Mouse (Mus musculus) kidney, postnatal 14 days (tissue): ENCODE data around the gene Tbc1d10c.
A peak's percentile ranks its signal among the peaks of the same experiment; 100 is the strongest.

Experiments used
- DNase-seq: peaks from one replicate; pipeline ENCODE4 v3.0.0; 2022; ENCODE audit warnings: mixed read lengths

The Tbc1d10c gene

GRCm38 (mm10) chr19:4189051-4189620, 1.9 kb downstream of the Tbc1d10c start:
- DNase-seq = no peak

GRCm38 (mm10) chr19:4187303-4187702, 3.8 kb downstream of the Tbc1d10c start:
- DNase-seq = no peak

GRCm38 (mm10) chr19:4184976-4185975, 5.8 kb downstream of the Tbc1d10c start:
- no peak for DNase-seq

GRCm38 (mm10) chr19:4183689-4184088, 7.4 kb downstream of the Tbc1d10c start:
- no peak for DNase-seq

- DNase-seq = peak; percentile 54
Measured at GRCm38 (mm10) chr19:4181892-4182291, 9.2 kb downstream of the Tbc1d10c start.

DNA sequence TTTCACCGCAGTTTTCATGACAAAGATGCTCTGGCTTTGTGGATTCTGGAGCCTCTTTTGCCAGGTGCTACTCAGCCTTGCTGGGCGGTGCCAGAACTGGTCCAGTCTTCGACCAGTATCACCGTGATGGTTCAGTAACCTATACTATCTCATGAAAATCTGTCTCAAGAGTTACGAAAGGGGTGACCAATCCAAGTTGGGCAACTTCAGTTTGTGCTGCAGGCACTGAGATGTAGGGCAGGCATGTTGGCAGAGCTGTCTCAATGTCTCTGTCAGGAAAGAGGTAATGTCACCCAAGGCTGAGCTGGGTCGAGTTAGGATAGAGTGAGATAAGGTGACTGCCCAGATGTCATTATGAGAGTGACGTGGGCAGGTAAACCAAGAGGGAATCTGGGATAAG, 10.7 kb downstream of the Tbc1d10c start:
- no peak for DNase-seq

- no peak for DNase-seq
Measured at GRCm38 (mm10) chr19:4175368-4175947, 15.6 kb downstream of the Tbc1d10c start, which contains the start of gene Carns1. Gene Carns1, minus strand, starts transcription at chr19:4175479.

DNA sequence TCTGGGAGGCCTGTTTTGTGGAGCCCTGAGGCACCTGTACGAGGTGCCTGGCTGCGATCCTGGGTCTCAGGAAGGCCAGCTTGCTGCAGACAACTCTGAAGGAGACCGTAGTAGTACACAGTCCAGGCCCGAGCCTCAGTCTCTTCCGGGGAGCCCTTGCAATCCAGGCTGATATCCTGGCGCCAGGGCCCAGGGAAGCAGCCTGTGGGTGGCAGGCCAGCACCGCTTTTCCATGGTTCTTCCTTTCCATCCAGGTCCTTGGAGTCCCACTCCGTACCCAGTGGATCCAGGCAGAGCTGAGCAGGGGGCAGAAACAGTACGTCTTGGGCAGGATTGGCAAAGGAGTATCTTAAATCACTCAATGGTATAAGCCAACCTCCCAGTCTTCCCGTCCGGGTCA, 18.2 kb downstream of the Tbc1d10c start:
- DNase-seq = no peak

GRCm38 (mm10) chr19:4171393-4172290, 19.4 kb downstream of the Tbc1d10c start:
- no peak for DNase-seq

GRCm38 (mm10) chr19:4170723-4171392, 20.2 kb downstream of the Tbc1d10c start:
- no peak for DNase-seq

DNA sequence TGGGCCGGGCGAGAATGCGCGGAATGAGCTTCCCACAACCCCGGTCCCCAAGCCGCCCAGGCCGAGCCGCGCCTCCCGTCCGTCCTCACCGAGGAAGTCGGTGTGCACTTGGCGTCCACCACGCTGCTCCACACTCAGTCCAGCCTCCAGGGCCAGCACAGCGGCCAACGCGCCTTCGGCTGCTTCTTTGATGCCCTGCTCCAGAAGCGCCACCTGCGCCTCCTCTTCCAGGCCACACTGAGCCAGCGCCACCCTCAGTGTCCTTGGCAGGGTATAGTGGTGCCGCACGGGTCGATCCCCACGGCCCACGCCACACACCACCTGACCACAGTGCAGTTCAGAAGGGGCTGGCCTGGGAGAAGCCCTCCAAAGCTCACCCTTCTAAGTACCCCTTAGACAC, 21.3 kb downstream of the Tbc1d10c start:
- DNase-seq = no peak

- DNase-seq = peak; percentile 100
Measured at GRCm38 (mm10) chr19:4169378-4169784, 21.7 kb downstream of the Tbc1d10c start.

GRCm38 (mm10) chr19:4166678-4167476, 24.2 kb downstream of the Tbc1d10c start:
- no peak for DNase-seq

DNA sequence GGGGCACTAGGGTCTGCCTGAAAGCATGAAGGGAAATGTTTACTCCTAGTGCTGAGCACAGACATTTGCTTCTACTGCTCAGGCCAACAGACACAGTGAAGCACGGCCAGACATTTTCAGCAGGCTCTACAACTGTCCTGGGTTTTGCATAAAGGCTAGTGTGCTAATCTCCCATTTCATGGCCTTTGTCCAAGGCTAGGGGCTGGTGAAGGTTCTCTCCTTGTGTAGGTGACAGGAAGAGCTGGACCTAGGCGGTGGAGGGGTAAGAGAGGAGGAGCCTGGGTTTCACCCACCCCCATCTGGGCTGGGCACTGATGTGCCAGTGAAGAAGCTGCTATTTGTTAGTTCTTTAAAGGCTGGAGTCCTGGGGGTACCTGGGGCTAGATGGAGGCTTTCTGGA, 26.4 kb downstream of the Tbc1d10c start:
- no peak for DNase-seq

- no peak for DNase-seq
Measured at GRCm38 (mm10) chr19:4164100-4164499, 27.0 kb downstream of the Tbc1d10c start.

- DNase-seq = no peak
Measured at GRCm38 (mm10) chr19:4163543-4163887, 27.6 kb downstream of the Tbc1d10c start.

DNA sequence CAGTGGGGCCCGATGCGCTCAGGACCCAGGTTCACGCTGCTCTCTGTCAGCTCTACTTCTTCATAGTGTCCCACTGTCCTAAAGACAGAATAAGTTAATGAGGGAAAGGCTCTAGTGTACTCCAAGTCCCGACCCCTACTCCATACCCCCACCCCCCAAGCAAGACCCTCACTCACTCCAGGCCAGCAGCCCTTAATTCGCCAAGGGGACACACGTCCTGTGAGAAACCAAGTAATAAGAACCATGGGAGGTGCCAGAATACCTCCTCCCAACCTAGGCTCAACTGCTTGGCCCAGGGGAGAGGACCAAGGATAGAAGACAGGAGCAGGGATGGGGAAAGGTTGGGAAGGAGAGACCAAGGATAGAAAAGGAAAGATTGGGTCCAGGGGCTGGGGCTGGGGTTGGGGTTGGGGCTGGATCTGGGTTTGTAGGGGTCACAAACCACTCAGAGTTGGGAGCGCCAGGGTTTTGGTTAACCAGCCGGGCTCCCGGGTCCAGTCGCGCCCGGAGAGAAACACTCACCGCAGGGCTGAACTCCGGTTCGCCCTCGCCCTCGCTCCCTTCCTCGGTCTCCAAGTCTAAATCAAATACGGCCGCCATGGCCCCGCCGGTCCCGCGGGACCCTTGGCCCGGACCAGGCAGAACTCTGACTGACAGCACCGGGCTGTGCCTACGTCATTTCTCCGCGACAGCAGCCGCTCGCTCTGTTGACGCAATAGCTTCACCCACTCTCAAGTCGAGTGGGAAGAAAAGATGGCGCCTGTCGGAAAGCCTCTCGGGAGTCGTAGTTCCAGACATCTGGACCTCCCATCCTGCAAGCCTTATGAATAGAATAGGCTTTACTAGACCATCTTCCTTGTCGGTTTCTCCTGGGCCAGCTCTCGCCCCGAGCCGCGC, 28.2 kb downstream of the Tbc1d10c start, which contains the start of gene Rps6kb2:
Gene Rps6kb2 (minus strand): TSS at position 709 of the 897 bp plus-strand sequence.
- peak; percentile 98 for DNase-seq

- no peak for DNase-seq
Measured at GRCm38 (mm10) chr19:4159049-4159448, 32.0 kb downstream of the Tbc1d10c start.

GRCm38 (mm10) chr19:4156771-4157170, 34.3 kb downstream of the Tbc1d10c start:
- DNase-seq = no peak

- DNase-seq = no peak
Measured at GRCm38 (mm10) chr19:4156073-4156579, 35.0 kb downstream of the Tbc1d10c start.
